ENCODE assay signal across 8 mouse cellular contexts in genomic region chr1:86670279-86671038, GRCm38 (mm10). TPM values are rescaled to one million over a fixed set of nuclear protein-coding genes. Genes with fewer than 3 reads are reported as not detected.
DNase-seq lines count a peak whose midpoint lies in the region; ATAC-seq and TF ChIP-seq lines count a peak whose summit lies in the region.

TSS of gene Nppc (minus strand) at chr1:86670571.

- WGBS in embryonic facial prominence, embryonic 15.5 days: 4% methylated on average over 59 of the region's 59 CpGs
- WGBS in heart, embryonic 13.5 days: 3% methylated on average over 57 of the region's 59 CpGs
- WGBS in liver, adult 2 months: 7% methylated on average over 59 of the region's 59 CpGs
- WGBS in neural tube, embryonic 11.5 days: 4% methylated on average over 59 of the region's 59 CpGs
- WGBS in thymus, adult 2 months: 5% methylated on average over 59 of the region's 59 CpGs

- no peaks in the 10 kb centered on the region for H3K36me3 ChIP-seq in megakaryocyte, embryonic 14.5 days (replicated peaks; ENCODE audit: low read length)
- H3K36me3 ChIP-seq in embryonic facial prominence, embryonic 15.5 days: no peaks in the 10 kb centered on the region
- no peaks in the 10 kb centered on the region for H3K36me3 ChIP-seq in heart, embryonic 13.5 days
- no peaks in the 10 kb centered on the region for H3K36me3 ChIP-seq in liver, adult 2 months (ENCODE audit: control insufficient read depth, insufficient read depth, low read length)
- H3K36me3 ChIP-seq in neural tube, embryonic 11.5 days (ENCODE audit: control insufficient read depth, insufficient read depth, low read length): no peaks in the 10 kb centered on the region
- no peaks in the 10 kb centered on the region for H3K36me3 ChIP-seq in thymus, adult 2 months (ENCODE audit: control insufficient read depth, insufficient read depth, low read length)

- H3K27ac ChIP-seq in embryonic facial prominence, embryonic 15.5 days (replicated peaks): no peak within 1 kb of the TSS
- H3K27ac ChIP-seq in heart, embryonic 13.5 days (replicated peaks): no peak within 1 kb of the TSS
- no peak within 1 kb of the TSS for H3K27ac ChIP-seq in liver, adult 2 months (replicated peaks; ENCODE audit: insufficient read depth, low read depth, low read length)
- no peak within 1 kb of the TSS for H3K27ac ChIP-seq in neural tube, embryonic 11.5 days (ENCODE audit: low read depth, low read length)
- no peak within 1 kb of the TSS for H3K27ac ChIP-seq in thymus, adult 2 months (ENCODE audit: control insufficient read depth, insufficient read depth, low read length)

- H3K27me3 ChIP-seq in megakaryocyte, embryonic 14.5 days (replicated peaks): peaks cover 93% of the 10 kb centered on the region
- H3K27me3 ChIP-seq in embryonic facial prominence, embryonic 15.5 days: peaks cover 46% of the 10 kb centered on the region
- peaks cover 88% of the 10 kb centered on the region for H3K27me3 ChIP-seq in heart, embryonic 13.5 days (replicated peaks)
- peaks cover 4% of the 10 kb centered on the region; the same call in 1 of the 2 replicates for H3K27me3 ChIP-seq in liver, adult 2 months (ENCODE audit: control insufficient read depth, insufficient read depth, low read length)
- H3K27me3 ChIP-seq in neural tube, embryonic 11.5 days (ENCODE audit: control insufficient read depth, insufficient read depth, low read length): peaks cover 11% of the 10 kb centered on the region
- H3K27me3 ChIP-seq in thymus, adult 2 months (ENCODE audit: control insufficient read depth, insufficient read depth, low read length): peaks cover 5% of the 10 kb centered on the region; the same call in 1 of the 2 replicates

- H3K9ac ChIP-seq in embryonic facial prominence, embryonic 15.5 days: peak within 1 kb of the TSS; percentile 31; the same call in 1 of the 2 replicates
- H3K9ac ChIP-seq in heart, embryonic 13.5 days: peak within 1 kb of the TSS; percentile 72
- peak within 1 kb of the TSS; percentile 6 for H3K9ac ChIP-seq in liver, adult 2 months (ENCODE audit: low read depth, low read length)
- peak within 1 kb of the TSS; percentile 67 for H3K9ac ChIP-seq in neural tube, embryonic 11.5 days (ENCODE audit: low read length)

- peak; percentile 83 for DNase-seq in kidney, postnatal 10 days
- DNase-seq in liver, adult 2 months (ENCODE audit: extremely low read depth, low read depth, low spot score): peak; percentile 46
- peak; percentile 85 for DNase-seq in neural tube, embryonic 11.5 days (ENCODE audit: low spot score)
- peak; percentile 41 for DNase-seq in thymus, adult 2 months

- H3K9me3 ChIP-seq in megakaryocyte, embryonic 14.5 days: no peaks in the 10 kb centered on the region
- H3K9me3 ChIP-seq in embryonic facial prominence, embryonic 15.5 days (replicated peaks): no peaks in the 10 kb centered on the region
- H3K9me3 ChIP-seq in heart, embryonic 13.5 days: no peaks in the 10 kb centered on the region
- H3K9me3 ChIP-seq in neural tube, embryonic 11.5 days (ENCODE audit: control insufficient read depth, low read length): no peaks in the 10 kb centered on the region

- peak; percentile 67 for TF ChIP-seq CTCF in liver, adult 2 months (IDR thresholded peaks at IDR 0.05; ENCODE audit: low read depth, low read length)
- no peak for TF ChIP-seq CTCF in thymus, adult 2 months (IDR thresholded peaks at IDR 0.05; ENCODE audit: borderline replicate concordance, control insufficient read depth, extremely low read depth, insufficient read depth, low read length, poor library complexity)

- no peak for ATAC-seq in megakaryocyte, adult 5-6 weeks (ENCODE audit: poor library complexity, severe bottlenecking)
- ATAC-seq in embryonic facial prominence, embryonic 15.5 days (ENCODE audit: insufficient number of reproducible peaks, low FRiP score, low TSS enrichment, low read depth): peak; percentile 89
- ATAC-seq in heart, embryonic 13.5 days (ENCODE audit: extremely low read depth, insufficient number of reproducible peaks, low FRiP score, low TSS enrichment): peak; percentile 77
- peak; percentile 88 for ATAC-seq in neural tube, embryonic 11.5 days (ENCODE audit: insufficient read depth, low FRiP score, low TSS enrichment)

- H3K4me1 ChIP-seq in megakaryocyte, embryonic 14.5 days: peaks cover 25% of the 10 kb centered on the region
- H3K4me1 ChIP-seq in embryonic facial prominence, embryonic 15.5 days: peaks cover 28% of the 10 kb centered on the region
- peaks cover 10% of the 10 kb centered on the region for H3K4me1 ChIP-seq in heart, embryonic 13.5 days
- peaks cover 5% of the 10 kb centered on the region for H3K4me1 ChIP-seq in liver, adult 2 months (ENCODE audit: control insufficient read depth, insufficient read depth, low read length)
- H3K4me1 ChIP-seq in neural tube, embryonic 11.5 days (ENCODE audit: control insufficient read depth, insufficient read depth, low read length): peaks cover 2% of the 10 kb centered on the region; the same call in 1 of the 2 replicates
- peaks cover 10% of the 10 kb centered on the region; the same call in 1 of the 2 replicates for H3K4me1 ChIP-seq in thymus, adult 2 months (replicated peaks; ENCODE audit: control insufficient read depth, insufficient read depth, low read length)

- peak; percentile 59; the same call in 1 of the 2 replicates for TF ChIP-seq POLR2A in liver, adult 2 months (IDR thresholded peaks at IDR 0.05; ENCODE audit: extremely low read depth, insufficient read depth, low read length)
- no peak for TF ChIP-seq POLR2A in thymus, adult 2 months (IDR thresholded peaks at IDR 0.05; ENCODE audit: control insufficient read depth, extremely low read depth, insufficient read depth, low read length, poor library complexity)

- peak within 1 kb of the TSS; percentile 90 for H3K4me3 ChIP-seq in megakaryocyte, embryonic 14.5 days (replicated peaks)
- H3K4me3 ChIP-seq in embryonic facial prominence, embryonic 15.5 days (replicated peaks): peak within 1 kb of the TSS; percentile 59
- H3K4me3 ChIP-seq in heart, embryonic 13.5 days: peak within 1 kb of the TSS; percentile 57
- H3K4me3 ChIP-seq in liver, adult 2 months (ENCODE audit: insufficient read depth, low read depth, low read length): peak within 1 kb of the TSS; percentile 37; the same call in 1 of the 2 replicates
- H3K4me3 ChIP-seq in neural tube, embryonic 11.5 days (ENCODE audit: low read depth, low read length): peak within 1 kb of the TSS; percentile 55
- H3K4me3 ChIP-seq in thymus, adult 2 months (ENCODE audit: control insufficient read depth, insufficient read depth, low read length): peak within 1 kb of the TSS; percentile 25

- peak within 1 kb of the TSS; percentile 100 for H3K4me2 ChIP-seq in embryonic facial prominence, embryonic 15.5 days (replicated peaks)
- peak within 1 kb of the TSS; percentile 90 for H3K4me2 ChIP-seq in heart, embryonic 13.5 days
- H3K4me2 ChIP-seq in neural tube, embryonic 11.5 days (ENCODE audit: low read depth): peak within 1 kb of the TSS; percentile 96

- no peaks in the 10 kb centered on the region for H3K79me2 ChIP-seq in liver, adult 2 months (ENCODE audit: control insufficient read depth, insufficient read depth, low read length)

RNA-seq across cellular contexts. Expression of gene Nppc, which starts in this region (rescaled TPM):
- polyA plus RNA-seq in megakaryocyte, embryonic 14.5 days (2012; ENCODE audit: insufficient read depth, low replicate concordance): 0.44 TPM in 1 of 2 replicates, not detected in the other
- total RNA-seq in megakaryocyte, adult 5-6 weeks (2015): not detected in 2 replicates
- total RNA-seq in megakaryocyte, adult 5-6 weeks (2017): not detected in 2 replicates
- 10.2 and 10.7 TPM in 2 replicates for polyA plus RNA-seq in embryonic facial prominence, embryonic 15.5 days (2015; fragmentation: Nextera tagmentation; extraction: Ambion mirVana)
- polyA plus RNA-seq in heart, embryonic 13.5 days (2015; fragmentation: Nextera tagmentation; extraction: Ambion mirVana): 0.57 and 1.3 TPM in 2 replicates
- total RNA-seq in liver, adult 2 months (2014; rRNA removed): not detected in 2 replicates
- not detected in 2 replicates for polyA plus RNA-seq in liver, adult 2 months (2012; rRNA removed)
- 8.8 and 11.0 TPM in 2 replicates for polyA plus RNA-seq in neural tube, embryonic 11.5 days (2014; fragmentation: Nextera tagmentation; extraction: Ambion mirVana)
- polyA plus RNA-seq in thymus, adult 2 months (2012; rRNA removed): 0.89 and 1.2 TPM in 2 replicates

Comparison
In these comparisons a context has a peak if more than half of its experiments do, and no peak if none do; other contexts are left out.
1. Peak in DNase-seq, H3K4me3 ChIP-seq and H3K9ac ChIP-seq in liver, adult 2 months; RNA of the gene not detected or under 1 TPM.
2. H3K4me3 ChIP-seq: peak in every context shown above with its lines; median percentile 90 in megakaryocyte, embryonic 14.5 days; 59 in embryonic facial prominence, embryonic 15.5 days; 57 in heart, embryonic 13.5 days; 55 in neural tube, embryonic 11.5 days; 37 in liver, adult 2 months; 25 in thymus, adult 2 months.
3. H3K9ac ChIP-seq: peak in every context shown above with its lines; median percentile 72 in heart, embryonic 13.5 days; 67 in neural tube, embryonic 11.5 days; 31 in embryonic facial prominence, embryonic 15.5 days; 6 in liver, adult 2 months.